Mouse (Mus musculus): ENCODE data around the gene Aldh16a1. TPM values are rescaled to one million over a fixed set of nuclear protein-coding genes. Genes with fewer than 3 reads are reported as not detected.

Gene Aldh16a1
- 10 to 100 TPM; 10.5 to 18.0 TPM for total RNA-seq (2021)

- peak; percentile 96 to 98 for DNase-seq
Observed at GRCm38 (mm10) chr7:45154096-45154992, at the start of gene Aldh16a1, which contains the start of gene Pih1d1. TSS of gene Aldh16a1 (minus strand) at chr7:45154584. TSS of gene Pih1d1 (plus strand) at chr7:45154303.

- DNase-seq = no peak
Observed at GRCm38 (mm10) chr7:45202654-45203053, 48.3 kb upstream of the Aldh16a1 start.

- DNase-seq = no peak
Observed at GRCm38 (mm10) chr7:45198961-45199360, 44.6 kb upstream of the Aldh16a1 start.

- DNase-seq = peak; percentile 64 to 74
Observed at GRCm38 (mm10) chr7:45198435-45198834, 44.1 kb upstream of the Aldh16a1 start.

- DNase-seq = no peak
Observed at GRCm38 (mm10) chr7:45196994-45197393, 42.6 kb upstream of the Aldh16a1 start.

- no peak for DNase-seq
Observed at GRCm38 (mm10) chr7:45196176-45196535, 41.8 kb upstream of the Aldh16a1 start.

GRCm38 (mm10) chr7:45195341-45196175 lies 41.2 kb upstream of the Aldh16a1 start:
- no peak for DNase-seq

GRCm38 (mm10) chr7:45193871-45194785 lies 39.7 kb upstream of the Aldh16a1 start:
- no peak for DNase-seq

GRCm38 (mm10) chr7:45193406-45193805 lies 39.0 kb upstream of the Aldh16a1 start:
- DNase-seq = no peak

GRCm38 (mm10) chr7:45192585-45193310 lies 38.4 kb upstream of the Aldh16a1 start:
- DNase-seq = no peak

GRCm38 (mm10) chr7:45191803-45192363 lies 37.5 kb upstream of the Aldh16a1 start:
- no peak for DNase-seq

GRCm38 (mm10) chr7:45191161-45191560 lies 36.8 kb upstream of the Aldh16a1 start:
- no peak for DNase-seq

GRCm38 (mm10) chr7:45190186-45190585 lies 35.8 kb upstream of the Aldh16a1 start:
- DNase-seq = no peak

GRCm38 (mm10) chr7:45189600-45189999 lies 35.2 kb upstream of the Aldh16a1 start:
- no peak for DNase-seq

GRCm38 (mm10) chr7:45185921-45186320 lies 31.5 kb upstream of the Aldh16a1 start:
- DNase-seq = no peak

- no peak for DNase-seq
Observed at GRCm38 (mm10) chr7:45183672-45184071, 29.3 kb upstream of the Aldh16a1 start.

- no peak for DNase-seq
Observed at GRCm38 (mm10) chr7:45182606-45183005, 28.2 kb upstream of the Aldh16a1 start.

- peak; percentile 84 to 85 for DNase-seq
Observed at GRCm38 (mm10) chr7:45182199-45182601, 27.8 kb upstream of the Aldh16a1 start.

GRCm38 (mm10) chr7:45181540-45181939 lies 27.2 kb upstream of the Aldh16a1 start:
- DNase-seq = no peak

- DNase-seq = no peak
Observed at GRCm38 (mm10) chr7:45180896-45181477, 26.6 kb upstream of the Aldh16a1 start, which contains the start of gene Pth2. TSS of gene Pth2 (plus strand) at chr7:45180995.

GRCm38 (mm10) chr7:45179469-45179868 lies 25.1 kb upstream of the Aldh16a1 start, which contains the start of gene Gfy:
TSS of gene Gfy (minus strand) at chr7:45179569.
- DNase-seq = no peak

Data from layer of hippocampus, postnatal 36 days (tissue).